Mouse (Mus musculus) CH12.LX (cell line): ENCODE measurements around the gene Prkg2.

Source experiments
- BHLHE40 ChIP-seq: IDR thresholded peaks from 2 replicates; pipeline ENCODE4 v1.6.1; 2011; ENCODE audit warnings: mild to moderate bottlenecking, low read depth, low read length, improper control_type of control experiment
- CTCF ChIP-seq, 2 experiments: IDR thresholded peaks in 1 of 2; conservative IDR thresholded peaks in 1 of 2; 2 replicates each; pipeline ENCODE4 v1.5.1; 2011 to 2012; ENCODE audit warnings: low read depth in 2 of 2, low read length in 2 of 2, improper control_type of control experiment in 1 of 2, inconsistent platforms in 1 of 2, mild to moderate bottlenecking in 1 of 2, moderate library complexity in 1 of 2
- NRF1 ChIP-seq: IDR thresholded peaks from 2 replicates; pipeline ENCODE4 v1.6.1; 2014; ENCODE audit warnings: low read depth, mild to moderate bottlenecking, inconsistent platforms, low read length, improper control_type of control experiment, moderate library complexity
- POLR2A ChIP-seq: IDR thresholded peaks from 2 replicates; pipeline ENCODE4 v1.6.1; 2011; ENCODE audit warnings: low read depth, mild to moderate bottlenecking, improper control_type of control experiment, low read length
- TBP ChIP-seq: conservative IDR thresholded peaks from 2 replicates; pipeline ENCODE4 v1.6.1; 2011; ENCODE audit warnings: low read depth, low read length, improper control_type of control experiment
- USF1 ChIP-seq: IDR thresholded peaks from 2 replicates; pipeline ENCODE4 v1.6.1; 2014; ENCODE audit warnings: low read depth, mild to moderate bottlenecking, inconsistent platforms, low read length, improper control_type of control experiment
- ZMIZ1 ChIP-seq: IDR thresholded peaks from 2 replicates; pipeline ENCODE4 v1.6.1; 2012; ENCODE audit warnings: low read depth, mild to moderate bottlenecking, inconsistent platforms, low read length, improper control_type of control experiment

DNA sequence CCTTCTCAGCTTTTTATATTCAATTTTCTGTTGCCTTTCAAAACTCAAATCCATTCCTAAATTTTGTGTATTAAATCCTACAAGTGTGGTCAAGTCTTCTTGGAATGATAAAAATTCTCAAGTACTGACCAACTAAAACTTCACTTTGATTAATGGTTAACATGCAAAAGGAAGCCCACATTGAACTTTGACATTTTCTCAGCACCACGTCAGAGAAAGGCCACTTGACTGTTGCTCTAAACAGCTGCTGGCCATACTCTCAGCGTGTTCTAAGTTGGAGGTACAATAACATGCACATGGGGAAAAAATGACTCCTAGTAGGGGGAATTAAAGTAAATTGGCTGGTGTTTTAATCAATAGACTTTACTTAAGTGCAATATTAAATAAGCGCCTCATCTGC lies 155.1 kb downstream of the Prkg2 start:
- TF ChIP-seq BHLHE40 (no peak), USF1 (no peak), CTCF (conservative IDR thresholded peaks at IDR 0.05 in 1 of 2, IDR thresholded peaks at IDR 0.05 in 1 of 2; ENCODE audit: low read depth in 2 of 2, low read length in 2 of 2) (no peak), ZMIZ1 (no peak), NRF1 (no peak), TBP (no peak), POLR2A (no peak)
